Mouse (Mus musculus) embryo, embryonic 10.5 days (tissue): ENCODE results near the gene Slc35b2.

Experiments
- DNase-seq: peaks from one replicate; pipeline ENCODE4 v3.0.0-alpha.2; 2015; ENCODE audit warnings: low spot score

Gene Slc35b2

DNA sequence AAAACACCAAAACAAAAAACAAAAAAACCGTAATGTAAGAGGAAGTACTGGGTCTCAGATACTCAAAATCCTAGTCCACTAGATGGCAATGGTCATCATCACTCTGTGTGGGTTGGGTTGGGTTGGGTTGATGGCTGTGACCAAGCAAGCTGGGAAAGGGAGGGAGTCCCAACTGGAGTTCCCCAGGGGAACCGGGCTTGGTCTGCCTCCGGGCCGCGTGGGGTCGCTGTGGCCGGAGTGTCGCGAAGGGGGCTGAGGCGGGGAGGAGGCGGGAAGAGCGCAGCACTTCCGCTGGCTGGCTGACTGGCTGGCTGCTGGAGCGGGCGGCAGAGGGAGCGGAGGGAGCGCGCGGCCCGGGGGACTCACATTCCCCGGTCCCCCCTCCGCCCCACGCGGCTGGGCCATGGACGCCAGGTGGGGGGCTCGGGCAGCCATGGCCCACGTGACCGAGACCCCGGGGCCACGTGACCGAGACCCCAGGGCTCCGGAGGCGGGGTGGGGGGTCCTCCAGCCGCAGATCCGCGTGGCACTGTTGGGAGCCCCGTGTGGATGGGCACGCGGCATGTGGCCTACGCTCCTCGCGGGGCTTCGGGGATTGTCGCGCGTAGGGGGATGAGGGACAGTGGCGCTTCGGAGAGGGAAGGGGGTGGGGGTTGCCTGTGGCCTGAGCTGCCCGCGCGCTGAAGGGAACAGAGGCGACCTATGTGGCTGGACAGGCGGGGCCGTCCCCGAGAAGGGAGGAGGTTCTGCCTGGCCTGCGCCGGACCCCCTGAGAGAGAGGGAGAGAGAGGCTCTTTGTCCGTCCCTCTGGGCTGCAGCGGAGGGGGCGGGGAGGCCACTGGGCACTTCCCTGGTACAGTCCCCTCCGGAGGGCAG lies at the start of gene Slc35b2:
Gene Slc35b2, plus strand, starts transcription at position 220 of the 876 bp plus-strand sequence.
- DNase-seq = peak; percentile 93

DNA sequence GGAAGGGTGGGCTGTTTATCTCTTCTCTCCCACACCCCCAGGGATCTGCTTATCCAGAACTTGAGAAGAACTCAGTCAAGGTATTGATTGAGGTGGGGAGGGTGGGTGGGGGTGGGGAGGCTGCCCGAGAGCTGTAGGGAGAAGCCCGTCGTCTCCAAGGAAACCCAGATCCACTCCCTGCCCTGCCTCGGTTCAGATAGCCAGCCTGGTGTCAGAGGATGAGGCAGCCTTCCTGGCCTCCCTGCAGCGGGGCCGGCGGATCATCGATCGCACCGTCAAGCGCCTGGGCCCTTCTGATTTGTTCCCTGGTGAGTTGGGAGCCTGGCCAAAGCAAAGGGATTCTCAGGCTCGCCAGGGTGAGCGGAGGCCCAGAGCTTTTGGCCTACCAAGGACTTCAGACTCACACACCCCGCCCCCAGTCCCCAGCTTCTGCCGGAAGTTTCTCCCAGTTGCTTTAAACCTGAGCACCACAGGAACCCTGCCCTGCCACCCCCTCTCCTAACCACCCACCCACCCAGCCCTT lies 48.4 kb upstream of the Slc35b2 start:
- DNase-seq = no peak

DNA sequence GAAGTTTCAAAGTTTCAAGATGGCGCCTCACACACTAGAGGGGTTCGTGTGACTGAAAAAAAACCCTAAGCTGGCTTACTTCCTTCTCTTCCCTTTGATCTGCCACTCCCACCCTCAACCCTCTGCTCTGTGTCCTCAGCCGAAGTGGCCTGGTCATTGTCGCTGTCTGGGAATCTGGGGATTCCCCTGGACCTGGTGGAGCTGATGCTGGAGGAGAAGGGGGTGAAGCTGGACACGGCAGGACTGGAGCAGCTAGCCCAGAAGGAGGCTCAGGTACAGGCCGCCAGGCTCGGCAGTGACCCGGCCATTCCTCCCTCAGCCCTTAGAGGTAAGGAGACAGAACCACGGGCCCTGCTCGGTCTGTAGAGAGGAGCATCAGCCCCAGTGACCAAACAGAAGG lies 47.9 kb upstream of the Slc35b2 start:
- no peak for DNase-seq

DNA sequence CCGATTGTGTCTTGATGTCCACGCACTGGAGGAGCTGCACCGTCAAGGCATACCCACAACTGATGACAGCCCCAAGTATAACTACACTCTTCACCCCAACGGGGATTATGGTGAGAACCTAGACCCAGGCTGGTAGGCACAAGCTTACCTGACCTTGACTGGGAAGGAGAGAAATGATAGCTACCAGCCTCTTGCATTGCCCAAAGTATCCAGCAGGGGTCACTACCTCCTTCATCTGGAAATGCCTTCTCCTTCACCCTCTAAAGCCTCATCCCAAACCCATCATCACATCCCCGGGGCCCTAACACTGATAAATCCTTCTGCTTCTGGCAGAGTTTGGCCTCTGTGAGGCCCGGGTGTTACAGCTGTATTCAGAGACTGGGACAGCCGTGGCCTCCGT lies 47.2 kb upstream of the Slc35b2 start:
- peak; percentile 88 for DNase-seq

DNA sequence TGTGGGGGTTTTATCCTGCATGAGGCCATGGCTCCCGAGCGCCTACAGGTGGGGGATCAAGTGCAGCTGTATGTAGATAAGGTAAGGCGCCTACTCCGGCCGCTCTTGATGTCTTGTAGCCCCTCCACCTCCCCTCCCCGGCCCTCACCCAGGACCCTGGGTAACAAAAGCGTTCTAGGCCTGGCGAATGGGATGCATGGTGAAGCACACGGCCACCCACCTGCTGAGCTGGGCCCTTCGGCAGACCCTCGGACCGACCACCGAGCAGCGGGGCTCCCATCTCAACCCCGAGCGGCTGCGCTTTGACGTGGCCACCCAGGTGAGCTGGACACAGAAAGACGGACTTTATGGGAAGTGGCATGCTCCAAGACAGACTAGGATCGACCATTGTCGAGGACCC lies 46.5 kb upstream of the Slc35b2 start:
- DNase-seq = no peak

DNA sequence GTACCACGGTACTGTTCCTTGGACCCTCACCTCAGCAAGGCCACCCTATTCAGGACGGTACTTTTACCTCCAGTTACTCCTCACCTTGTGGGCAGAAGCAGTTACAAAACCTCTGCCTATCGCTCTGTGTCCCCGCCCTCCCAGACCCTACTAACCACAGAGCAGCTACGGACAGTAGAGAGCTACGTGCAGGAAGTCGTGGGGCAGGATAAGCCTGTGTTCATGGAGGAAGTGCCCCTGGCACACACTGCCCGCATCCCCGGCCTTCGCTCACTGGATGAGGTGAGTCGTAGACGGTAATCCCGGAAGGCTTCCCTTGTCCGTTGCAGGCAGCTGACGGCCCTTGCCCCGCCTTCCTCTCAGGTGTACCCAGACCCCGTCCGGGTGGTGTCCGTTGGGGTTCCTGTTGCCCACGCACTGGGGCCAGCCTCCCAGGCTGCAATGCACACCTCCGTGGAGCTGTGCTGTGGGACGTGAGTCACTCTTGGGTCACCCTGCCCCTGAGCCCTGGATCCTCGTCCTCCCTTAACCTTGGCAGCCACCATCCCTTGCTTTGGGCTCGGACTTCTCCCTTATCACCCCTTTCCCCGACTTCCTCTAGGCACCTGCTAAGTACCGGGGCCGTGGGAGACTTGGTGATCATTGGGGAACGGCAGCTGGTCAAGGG lies 46.0 kb upstream of the Slc35b2 start:
- no peak for DNase-seq

DNA sequence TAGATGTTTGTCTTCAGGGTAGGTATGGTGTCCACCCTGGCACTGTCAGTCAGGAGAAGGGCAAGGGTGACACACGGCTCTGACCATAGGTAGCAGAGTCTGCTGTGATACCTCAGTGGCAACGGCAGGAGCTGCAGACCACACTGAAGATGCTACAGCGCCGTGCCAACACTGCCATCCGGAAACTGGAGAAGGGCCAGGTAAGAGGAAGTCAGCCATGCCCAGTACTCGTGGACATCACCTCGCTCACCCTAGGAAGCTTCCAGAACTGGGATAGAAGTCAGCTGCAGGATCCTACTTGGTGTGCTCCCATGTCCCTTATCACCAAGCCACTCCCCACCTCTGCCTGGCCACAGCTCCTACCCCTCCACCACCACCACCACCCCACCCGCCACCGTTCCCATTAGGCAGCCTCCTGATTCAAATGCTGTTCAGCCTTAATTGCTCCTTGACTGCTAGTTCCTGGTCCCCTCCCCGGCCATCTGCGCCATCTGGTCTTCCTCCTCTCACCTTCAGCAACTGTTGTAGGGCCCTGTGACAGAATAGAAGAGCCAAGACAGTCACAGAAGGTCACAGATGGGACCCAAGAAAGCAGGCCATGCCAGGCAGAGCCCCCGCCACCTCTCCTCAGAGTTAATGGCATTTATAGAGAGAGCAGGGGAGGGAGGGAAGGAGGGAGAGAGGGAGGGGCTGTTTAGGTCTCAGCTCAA lies 44.8 kb upstream of the Slc35b2 start:
- DNase-seq = no peak

DNA sequence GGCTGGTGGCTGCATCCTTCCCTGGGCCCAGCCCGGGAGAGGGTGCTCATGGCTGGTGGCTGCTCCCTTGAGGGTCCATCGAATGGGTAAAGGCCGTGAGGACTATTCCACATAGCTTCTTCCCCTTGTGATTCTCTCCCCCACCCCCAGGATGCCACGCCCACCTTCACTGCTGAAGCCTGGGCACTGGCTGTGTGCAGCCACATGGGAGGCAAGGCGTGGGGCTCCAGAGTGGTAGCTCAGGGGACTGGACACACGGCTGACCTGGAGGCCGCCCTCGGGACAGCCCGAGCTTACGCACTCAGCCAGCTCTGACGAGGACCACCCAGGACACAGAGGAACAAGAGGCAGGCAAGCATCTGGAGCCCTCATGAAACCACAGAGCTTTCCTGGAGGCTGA lies 43.5 kb upstream of the Slc35b2 start:
- DNase-seq = no peak

DNA sequence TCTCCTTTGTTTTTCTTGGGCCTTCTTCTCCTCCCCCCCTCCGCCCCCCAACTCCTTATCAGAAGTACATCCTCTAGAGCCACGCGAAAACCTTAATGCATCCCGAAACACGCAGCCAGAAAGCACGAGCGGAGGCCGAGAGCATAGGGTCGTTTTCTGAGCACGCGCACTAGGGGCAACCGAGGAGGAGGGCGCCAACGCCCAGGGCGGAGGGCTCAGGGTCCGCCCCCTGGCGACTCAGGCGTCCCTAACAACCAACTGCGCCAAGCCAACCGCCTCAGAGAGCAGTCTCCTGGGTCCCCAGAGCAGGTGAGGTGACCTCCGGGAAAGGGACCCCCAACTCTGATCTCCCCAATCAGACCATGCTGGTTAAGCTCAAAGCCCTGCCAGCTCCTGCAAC lies 40.4 kb upstream of the Slc35b2 start, which contains the start of gene Tcte1:
Gene Tcte1, plus strand, starts transcription at position 172 of the 400 bp plus-strand sequence.
- peak; percentile 84 for DNase-seq

DNA sequence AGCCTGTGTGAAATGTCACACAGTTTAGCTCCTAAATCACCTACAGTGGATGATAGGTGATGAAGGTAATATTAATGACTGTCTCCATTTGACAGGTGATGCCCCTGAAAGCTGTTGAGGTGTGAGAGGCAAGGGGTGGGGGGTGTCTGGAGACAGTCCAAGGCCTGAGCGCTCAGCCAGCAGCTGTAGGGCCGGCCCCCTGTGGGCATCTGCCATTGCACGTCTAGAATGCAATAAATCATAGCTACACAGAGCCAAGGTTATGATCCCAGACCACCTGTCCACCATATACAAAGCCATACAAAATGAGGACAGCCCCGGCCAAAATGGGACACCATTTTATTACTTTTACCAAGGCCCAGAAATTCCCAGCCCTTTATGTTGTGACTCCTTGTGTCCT lies 38.7 kb upstream of the Slc35b2 start:
- no peak for DNase-seq

DNA sequence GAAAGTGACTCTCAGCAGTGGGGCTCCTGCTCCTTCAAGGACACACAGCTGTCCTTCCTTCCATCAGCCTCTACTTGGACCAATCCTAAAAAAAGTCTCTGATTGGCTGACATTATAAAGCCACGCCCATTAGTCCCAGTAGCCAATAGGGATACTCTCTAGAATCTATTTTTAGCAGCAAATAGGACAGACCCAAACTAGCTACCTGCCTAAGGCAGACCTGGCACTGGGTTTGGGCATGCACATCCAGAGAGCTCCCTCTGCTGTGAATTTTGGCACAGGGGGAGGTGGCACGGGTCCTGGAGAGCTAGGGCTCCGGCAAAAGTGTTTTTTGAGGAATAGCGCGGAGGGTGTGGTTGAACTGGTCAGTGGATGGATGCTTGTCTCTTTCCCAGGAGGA lies 37.1 kb upstream of the Slc35b2 start:
- peak; percentile 27 for DNase-seq

DNA sequence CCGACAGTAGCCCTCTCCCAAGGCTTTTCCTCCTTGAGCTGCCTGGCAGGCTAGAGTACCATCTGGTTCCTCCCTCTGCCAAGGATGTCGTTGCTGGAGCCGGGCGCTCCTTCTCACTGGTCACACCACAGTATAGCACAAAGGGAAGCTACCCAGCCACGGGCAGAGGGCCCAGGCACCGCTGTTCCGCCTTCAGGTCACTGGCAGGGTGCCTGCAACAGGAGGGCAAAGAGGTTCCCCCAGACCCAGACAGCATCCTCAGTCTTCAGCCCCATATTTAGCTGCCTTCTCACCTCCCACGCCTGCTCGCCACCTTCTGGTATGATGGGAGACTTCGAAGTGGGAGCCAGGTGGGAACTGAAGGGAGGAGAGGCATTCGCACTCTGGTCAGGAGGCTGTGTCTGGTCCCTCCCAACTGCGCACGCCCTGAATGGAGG lies 33.3 kb upstream of the Slc35b2 start:
- DNase-seq = no peak

DNA sequence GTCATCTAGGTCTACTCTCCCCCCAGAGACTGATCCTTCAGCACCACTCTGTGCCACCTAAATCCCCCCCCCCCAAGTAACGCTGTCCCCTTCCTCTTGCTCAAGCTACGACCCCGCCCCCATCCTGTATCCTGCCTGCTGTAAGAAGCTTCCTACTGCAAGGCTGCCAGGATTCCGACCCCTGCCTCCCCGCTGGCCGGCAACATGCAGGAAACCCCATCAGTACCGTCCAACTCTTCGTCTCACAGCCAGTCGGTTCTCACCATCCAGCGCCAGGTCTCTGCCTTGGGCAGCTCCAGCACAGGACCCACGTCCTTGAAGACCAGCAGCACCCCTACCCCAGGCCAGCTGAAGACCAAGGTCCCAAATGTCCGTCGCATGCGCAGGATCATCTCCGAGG lies 30.8 kb upstream of the Slc35b2 start:
- DNase-seq = no peak

DNA sequence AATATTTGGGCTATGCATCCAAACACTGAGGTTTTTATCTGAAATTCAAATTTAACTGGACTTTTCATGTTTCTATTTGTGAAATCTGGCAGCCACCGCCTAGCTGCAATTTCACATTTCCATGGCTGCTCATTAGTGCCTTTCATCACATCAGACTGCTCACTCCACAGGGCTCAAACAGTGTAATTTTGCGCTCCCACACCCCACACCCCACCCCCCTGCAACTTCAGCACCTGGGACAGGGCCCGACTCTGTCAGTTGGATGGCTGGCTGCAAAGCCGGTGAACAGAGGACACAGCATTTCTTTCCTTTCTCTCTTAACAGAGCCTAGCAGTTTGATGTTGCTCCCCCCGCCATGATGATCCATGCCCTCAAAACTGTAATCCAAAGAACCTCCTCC lies 27.4 kb upstream of the Slc35b2 start:
- peak; percentile 61 for DNase-seq

DNA sequence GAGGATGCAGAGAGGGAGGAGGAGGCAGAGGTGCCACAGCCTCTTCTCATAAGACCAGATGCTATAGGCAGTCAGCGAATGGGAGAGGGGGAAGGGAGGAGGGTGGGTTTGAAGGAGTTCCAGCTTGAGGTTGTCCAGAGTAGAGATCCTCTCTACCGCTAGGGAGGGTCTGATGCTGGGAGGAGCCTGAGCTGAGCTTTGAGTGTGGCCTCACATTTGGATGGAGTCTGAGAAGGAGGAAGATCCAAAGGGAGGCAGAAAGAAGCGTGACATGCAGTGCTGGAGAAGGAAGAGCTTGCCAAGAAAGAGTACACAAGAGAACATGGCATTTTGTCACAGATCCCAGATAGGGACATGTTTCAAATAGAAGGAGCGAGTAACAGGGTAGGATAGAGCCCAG lies 25.3 kb upstream of the Slc35b2 start:
- no peak for DNase-seq

DNA sequence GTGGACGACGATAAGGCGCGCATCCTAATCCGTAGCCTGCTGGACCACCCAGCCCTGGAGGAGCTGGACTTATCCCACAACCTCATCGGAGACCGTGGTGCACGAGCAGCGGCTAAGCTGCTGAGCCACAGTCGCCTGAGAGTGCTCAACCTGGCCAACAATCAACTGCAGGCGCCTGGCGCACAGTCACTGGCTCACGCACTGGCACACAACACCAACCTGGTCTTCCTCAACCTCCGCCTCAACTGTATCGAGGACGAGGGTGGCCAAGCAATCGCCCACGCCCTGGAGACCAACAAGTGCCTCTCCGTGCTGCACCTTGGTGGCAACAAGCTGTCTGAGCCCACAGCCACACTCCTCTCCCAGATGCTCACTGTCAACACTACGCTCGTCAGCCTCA lies 24.0 kb upstream of the Slc35b2 start:
- DNase-seq = no peak

DNA sequence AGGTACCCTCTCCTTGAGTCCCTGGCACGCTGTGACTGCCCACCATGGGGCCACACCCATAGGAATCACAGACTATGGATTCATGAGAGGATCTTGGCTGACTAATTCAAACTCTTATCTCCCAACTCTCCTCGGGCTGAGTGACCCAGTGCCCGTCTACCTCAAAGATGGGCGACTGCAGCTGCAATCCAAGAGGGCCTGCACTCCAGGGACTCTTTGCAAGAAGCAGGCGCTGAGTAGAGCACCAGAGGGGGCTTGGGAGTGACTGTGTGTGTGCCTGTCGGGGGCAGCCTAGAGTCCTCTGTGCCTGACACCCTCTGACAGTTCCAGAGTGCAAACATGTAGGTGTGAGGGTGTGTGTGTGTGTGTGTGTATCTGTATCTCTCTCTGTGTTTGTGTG lies 21.5 kb upstream of the Slc35b2 start:
- no peak for DNase-seq

DNA sequence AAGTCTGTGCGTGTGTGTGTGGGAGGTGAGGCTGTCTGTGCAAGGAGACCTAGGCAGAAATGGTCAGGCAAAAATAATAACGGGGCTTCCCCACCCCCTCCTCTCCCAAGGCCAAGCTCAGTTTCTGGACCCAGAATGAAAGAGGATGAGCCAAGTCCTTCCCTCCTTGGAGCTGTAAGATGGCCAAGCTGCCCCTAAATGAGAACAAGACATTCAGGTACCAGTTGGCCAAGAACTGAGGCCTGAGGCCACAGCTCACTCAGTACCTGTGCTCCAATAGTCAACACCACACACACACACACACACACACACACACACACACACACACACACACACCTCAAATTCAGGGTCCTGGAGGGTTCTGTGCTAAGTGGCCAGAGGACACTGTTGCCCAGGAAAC lies 21.0 kb upstream of the Slc35b2 start:
- DNase-seq = no peak

DNA sequence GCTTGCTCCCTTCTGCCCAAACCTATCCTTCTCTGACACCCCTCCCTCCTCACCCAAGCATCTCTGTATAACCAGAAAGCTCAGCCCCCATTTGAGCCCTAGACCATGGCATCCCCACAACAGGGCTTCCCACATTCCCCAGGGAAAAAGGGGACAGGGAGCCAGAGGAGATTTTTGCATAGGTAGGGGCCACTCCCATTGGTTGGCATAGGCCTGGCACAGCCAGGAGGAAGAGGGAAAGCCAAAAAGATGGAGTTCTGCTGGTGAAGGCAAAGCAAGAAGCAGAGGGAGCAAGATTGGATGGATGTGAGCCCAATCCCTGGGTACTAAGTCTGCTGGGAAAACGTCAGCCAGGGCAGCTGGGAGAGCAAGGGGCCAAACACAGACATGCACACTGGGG lies 20.6 kb upstream of the Slc35b2 start:
- DNase-seq = no peak

DNA sequence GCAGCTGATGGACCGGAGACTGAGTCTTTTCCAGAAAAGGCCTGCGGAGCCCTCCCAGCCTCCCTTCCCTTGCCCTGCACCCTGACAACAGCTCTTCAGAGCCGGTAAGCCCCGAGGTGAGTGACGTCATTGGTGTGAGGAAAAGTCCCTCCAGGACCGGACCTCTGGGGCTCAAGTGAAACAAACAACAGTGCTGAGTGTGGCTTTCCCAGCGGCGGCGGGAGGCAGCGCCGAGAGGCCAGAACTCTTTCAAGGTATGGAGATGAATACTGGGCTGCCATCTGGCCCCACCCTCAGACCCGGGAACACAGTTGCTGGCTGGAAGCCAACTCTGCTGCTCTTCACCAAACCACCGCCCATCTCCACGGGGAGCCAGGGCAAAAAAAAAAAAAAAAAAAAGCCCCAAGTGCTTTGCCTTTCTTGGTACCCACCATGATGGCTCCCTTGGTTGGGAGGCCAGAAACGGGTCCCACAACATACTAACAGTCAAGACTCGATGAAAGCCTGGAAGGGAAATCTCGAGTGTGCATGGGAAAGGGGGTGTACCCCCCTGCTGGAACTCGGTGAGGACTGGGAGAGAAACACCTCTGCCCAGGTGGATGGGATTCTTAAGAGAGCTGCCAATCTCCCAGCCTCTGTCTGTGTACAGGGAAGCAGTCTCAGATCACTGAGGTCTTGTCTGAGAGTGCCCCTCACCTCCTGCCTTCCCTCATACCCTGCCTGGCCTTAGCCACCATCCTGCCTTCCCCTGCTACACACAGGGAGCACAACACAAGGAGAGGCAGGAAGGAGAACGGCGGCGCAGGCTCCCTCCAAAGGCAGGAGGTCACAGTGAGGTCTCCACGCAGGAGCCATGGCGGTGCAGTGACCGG lies 19.4 kb upstream of the Slc35b2 start:
- peak; percentile 35 for DNase-seq

DNA sequence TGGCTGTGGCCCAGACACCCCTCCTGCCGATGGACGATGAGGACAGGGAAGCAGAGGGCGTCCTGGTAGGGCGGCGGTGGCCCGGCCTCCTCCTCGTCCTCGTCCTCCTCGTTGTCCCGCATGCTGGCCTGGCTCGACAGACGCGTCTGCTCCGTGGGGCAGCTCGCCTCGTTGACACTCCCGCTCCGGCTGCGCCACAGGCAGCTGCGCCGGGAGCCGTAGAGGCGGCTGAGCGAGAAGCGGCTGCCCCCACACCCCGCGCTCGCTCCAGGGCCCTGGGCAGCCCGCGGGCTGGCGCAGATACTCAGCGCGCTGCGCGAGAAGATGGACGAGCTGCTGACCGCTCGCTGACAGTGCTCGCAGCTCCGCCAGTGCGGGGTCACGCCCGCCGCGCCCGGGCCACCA lies 18.8 kb upstream of the Slc35b2 start:
- peak; percentile 44 for DNase-seq
